Mouse (Mus musculus): ENCODE measurements around the gene Fbxo11.

- TF ChIP-seq GATA1 (IDR thresholded peaks at IDR 0.05; ENCODE audit: low read length) = no peak
- TF ChIP-seq TAL1 (IDR thresholded peaks at IDR 0.05; ENCODE audit: low read length) = no peak
These were observed 3.1 kb downstream of the Fbxo11 start for GRCm38 (mm10) chr17:88061942-88062341.

All from erythroblast, embryonic 14.5 days (primary cell).